23 mouse cellular contexts compared by ENCODE assay signal in genomic region chr5:21367514-21367913, GRCm38 (mm10). TPM values are rescaled to one million over a fixed set of nuclear protein-coding genes. Genes with fewer than 3 reads are reported as not detected.
"Had no signal": no experiment of that assay in that cellular context is flagged by ENCODE, and none has a peak within 500 bp of the region (broad histone marks: within the 10 kb centered on the region; RNA-seq: fewer than 3 reads in every experiment).

No protein-coding gene starts in this region.

- H3K4me1 ChIP-seq: liver, embryonic 15.5 days; neural tube, embryonic 12.5 days had no signal

- ATAC-seq: liver, embryonic 12.5 days had no signal

- H3K9ac ChIP-seq: limb, embryonic 13.5 days; liver, embryonic 12.5 days; liver, embryonic 15.5 days; neural tube, embryonic 12.5 days; neural tube, embryonic 15.5 days; stomach, embryonic 15.5 days had no signal

- H3K4me2 ChIP-seq: limb, embryonic 13.5 days; liver, embryonic 12.5 days; liver, embryonic 15.5 days; midbrain, embryonic 11.5 days; neural tube, embryonic 12.5 days; neural tube, embryonic 15.5 days; stomach, embryonic 15.5 days had no signal

- H3K27me3 ChIP-seq: megakaryocyte, embryonic 14.5 days; neural tube, embryonic 12.5 days; neural tube, embryonic 15.5 days; stomach, embryonic 15.5 days had no signal

- H3K9me3 ChIP-seq: limb, embryonic 10.5 days; limb, embryonic 13.5 days; liver, embryonic 12.5 days; liver, embryonic 15.5 days; neural tube, embryonic 12.5 days; neural tube, embryonic 15.5 days; stomach, embryonic 15.5 days had no signal

- H3K36me3 ChIP-seq: limb, embryonic 10.5 days; limb, embryonic 13.5 days; liver, embryonic 12.5 days; liver, embryonic 15.5 days; neural tube, embryonic 12.5 days; neural tube, embryonic 15.5 days; stomach, embryonic 15.5 days had no signal

- H3K27ac ChIP-seq: kidney, postnatal 0 days; limb, embryonic 10.5 days; limb, embryonic 13.5 days; liver, embryonic 12.5 days; liver, embryonic 15.5 days; neural tube, embryonic 12.5 days; neural tube, embryonic 15.5 days; stomach, embryonic 15.5 days had no signal

- DNase-seq: kidney, adult 2 months; kidney, postnatal 25 days; liver; lung, adult 2 months; lung, postnatal 14 days; lung, postnatal 4 days; midbrain, embryonic 14.5 days; right cerebral cortex, adult 18-20 months; right cerebral cortex, postnatal 14 days; right cerebral cortex, postnatal 4 days; thymus, adult 18-20 months; thymus, postnatal 36 days had no signal

- H3K4me3 ChIP-seq: limb, embryonic 10.5 days; limb, embryonic 13.5 days; liver, embryonic 12.5 days; liver, embryonic 15.5 days; megakaryocyte, embryonic 14.5 days; neural tube, embryonic 12.5 days; neural tube, embryonic 15.5 days; stomach, embryonic 15.5 days had no signal

RNA-seq across cellular contexts. Expression of gene Ccdc146, which starts 57.0 kb away (rescaled TPM):
- polyA plus RNA-seq: kidney, adult 2 months; kidney, embryonic 14.5 days; limb, embryonic 10.5 days; limb, embryonic 13.5 days; liver, embryonic 12.5 days; liver, embryonic 15.5 days; midbrain, embryonic 11.5 days had no signal
